Mouse (Mus musculus): ENCODE measurements at regions not wholly inside any gene's neighbourhood (a gene's known extent, or its start where the extent isn't known, plus 50 kb on each side); places are given as distances from the start of the nearest gene placed in this dataset.

DNA sequence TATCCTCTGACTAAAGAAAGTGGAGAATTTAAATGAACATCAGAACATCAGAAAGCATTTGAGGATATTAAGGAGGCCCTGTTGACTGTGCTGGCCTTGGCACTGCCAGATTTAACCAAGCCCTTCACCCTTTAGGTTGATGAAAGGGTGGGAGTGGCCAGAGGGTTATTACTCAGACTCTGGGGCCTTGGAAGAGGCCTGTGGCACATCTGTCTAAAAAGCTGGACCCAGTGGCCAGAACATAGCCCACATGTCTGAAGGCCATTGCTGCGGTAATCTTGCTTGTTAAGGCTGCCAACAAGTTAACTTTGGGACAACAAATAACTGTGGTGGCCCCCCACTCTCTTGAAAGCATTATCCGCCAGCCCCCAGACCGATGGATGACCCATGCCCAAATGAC, 323.1 kb downstream of the Pdzph1 start:
- TF ChIP-seq EP300 (IDR thresholded peaks at IDR 0.05; ENCODE audit: insufficient read depth, low read depth, low read length) (no peak), CTCF (IDR thresholded peaks at IDR 0.05; ENCODE audit: low read depth, low read length) (no peak), POLR2A (IDR thresholded peaks at IDR 0.05; ENCODE audit: insufficient read depth, low read length) (no peak)
